Mouse (Mus musculus) liver, adult 2 months (tissue): ENCODE results near the gene Umad1.

Experiments used
- CTCF ChIP-seq: fragments of 200-500 bp; IDR thresholded peaks from 2 replicates; pipeline ENCODE4 v1.5.1; 2011; ENCODE audit warnings: low read depth, low read length, control low read depth
- POLR2A ChIP-seq: fragments of 200-500 bp; IDR thresholded peaks from 2 replicates; pipeline ENCODE4 v1.6.1; 2011; ENCODE audit warnings: low read length, control low read depth; ENCODE audit not compliant: insufficient read depth; ENCODE audit errors: extremely low read depth

GRCm38 (mm10) chr6:8368198-8368864, 109.2 kb downstream of the Umad1 start:
- no peak for TF ChIP-seq POLR2A
- TF ChIP-seq CTCF: no peak
